Mouse (Mus musculus) adrenal gland (tissue): ENCODE results near the gene Kdm3a.

Experiments
- intact Hi-C: fragments of 180-260 bp; cut with DNase I; formaldehyde crosslinking; loops from one replicate; pipeline ENCODE4 v1.15.1; 2025

The Kdm3a gene

DNA sequence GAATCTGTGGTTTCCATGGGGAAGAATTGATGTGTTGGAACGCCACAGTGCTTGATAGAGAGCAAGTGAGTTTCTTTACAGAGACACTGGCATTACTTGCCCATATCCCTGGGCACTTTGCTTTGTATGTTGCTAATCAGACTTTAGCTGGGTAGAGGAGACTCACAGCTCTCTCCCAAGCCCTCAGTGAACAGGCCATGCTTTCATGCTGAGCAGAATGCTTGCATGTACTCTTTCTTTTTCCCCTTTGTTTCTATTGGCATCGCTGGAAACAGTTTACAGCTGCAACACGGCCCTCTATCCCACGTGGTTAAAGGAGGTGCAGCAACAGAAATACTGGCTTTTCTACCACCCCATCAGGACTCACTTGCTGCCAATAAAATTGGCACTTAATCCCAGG lies 49.6 kb downstream of the Kdm3a start:
- intact Hi-C loops: no loop called here

GRCm38 (mm10) chr6:71579478-71579877 lies 53.3 kb downstream of the Kdm3a start:
- intact Hi-C loops: no loop called here

- intact Hi-C loops: no loop called here
These were observed 57.4 kb downstream of the Kdm3a start for GRCm38 (mm10) chr6:71575359-71575758.

DNA sequence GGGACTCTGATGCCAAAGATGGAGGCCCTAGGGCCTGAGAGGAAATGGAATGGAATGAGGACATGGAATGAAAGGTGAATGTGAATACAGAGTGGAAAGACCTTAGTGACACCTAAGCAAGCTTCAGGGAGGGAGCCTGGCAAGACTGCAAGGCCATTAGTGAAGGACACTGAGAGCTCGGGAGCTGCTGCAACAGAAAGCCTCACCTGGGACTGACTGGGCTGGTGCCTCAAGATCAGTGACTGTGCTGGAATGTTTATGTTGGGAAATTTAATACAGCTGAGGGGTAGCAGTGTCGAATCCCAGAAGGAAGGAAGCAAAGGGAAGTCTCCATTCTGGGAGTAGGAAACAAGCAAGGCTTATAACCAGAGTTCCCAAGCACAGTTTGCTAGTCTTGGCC lies 63.8 kb downstream of the Kdm3a start:
- intact Hi-C loops: no loop called here

GRCm38 (mm10) chr6:71568616-71569015 lies 64.2 kb downstream of the Kdm3a start:
- intact Hi-C loops: no loop called here

GRCm38 (mm10) chr6:71556826-71557225 lies 76.0 kb downstream of the Kdm3a start:
- intact Hi-C loops: no loop called here

DNA sequence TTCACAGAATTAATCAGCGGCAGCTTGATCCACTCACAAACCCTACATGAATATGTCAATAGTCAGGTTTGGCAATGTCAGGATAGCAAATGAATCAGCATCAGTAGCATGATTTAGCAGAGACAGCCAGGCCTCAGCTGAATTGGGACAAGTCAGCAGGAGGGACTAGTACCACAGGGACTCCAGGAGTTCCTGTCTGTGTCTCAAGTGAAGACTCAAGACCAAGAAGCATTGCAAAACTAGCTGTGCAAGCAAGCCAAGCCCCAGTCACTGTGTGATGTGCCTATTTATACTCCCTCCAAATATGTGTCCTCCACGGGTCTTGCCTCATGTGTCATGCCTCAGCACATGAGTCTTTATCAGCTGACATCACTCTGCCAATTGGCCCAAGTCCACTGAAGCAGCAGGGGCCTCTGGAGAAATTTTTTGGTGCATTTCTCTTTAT lies 77.3 kb downstream of the Kdm3a start:
- intact Hi-C loops: no loop called here

DNA sequence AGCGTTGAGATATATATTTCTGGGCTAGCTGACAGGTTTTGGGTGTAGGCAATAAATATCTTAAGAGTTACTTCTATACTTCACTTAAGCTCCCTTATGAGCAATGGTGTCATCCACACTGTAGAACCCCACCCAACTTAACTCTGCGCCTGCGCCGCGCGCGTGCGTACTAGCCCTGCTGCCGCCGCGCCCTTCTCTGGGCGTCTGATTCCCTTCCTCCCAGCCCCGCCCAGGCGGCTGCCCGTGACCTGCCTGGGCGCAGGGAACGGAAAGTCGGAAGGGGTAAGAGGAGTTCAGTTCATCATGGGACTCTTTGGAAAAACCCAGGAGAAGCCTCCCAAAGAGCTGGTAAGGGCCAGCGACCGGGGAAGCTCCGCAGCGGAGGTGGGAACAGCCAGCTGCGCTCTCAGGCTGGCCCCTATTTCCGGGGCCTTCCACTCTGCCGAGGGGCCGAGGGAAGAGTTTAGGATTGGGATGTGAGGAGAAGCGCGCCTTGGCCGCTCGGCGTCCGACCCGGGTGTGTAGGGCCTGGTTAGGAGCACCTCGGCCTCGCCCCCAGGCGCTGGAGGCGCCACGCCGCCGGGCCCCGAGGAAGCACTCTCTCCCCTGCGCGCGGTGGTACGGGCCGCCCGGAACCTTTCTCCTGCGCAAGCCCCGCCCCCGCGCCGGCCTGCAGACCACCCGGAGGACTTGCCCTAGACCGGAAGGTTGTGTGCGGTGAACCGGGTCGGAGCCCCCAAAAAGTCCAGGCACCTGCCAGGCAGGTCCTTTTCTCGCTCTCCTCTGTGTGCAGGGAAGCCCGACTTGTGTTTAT lies 88.9 kb downstream of the Kdm3a start, which contains the start of gene Chmp3:
Gene Chmp3, plus strand, starts transcription at position 112 of the 814 bp plus-strand sequence.
- intact Hi-C loops: no loop called here
